Mouse (Mus musculus): ENCODE data around the gene Six6. TPM values are rescaled to one million over a fixed set of nuclear protein-coding genes. Genes with fewer than 3 reads are reported as not detected.

The Six6 gene
- total and polyA plus RNA-seq, 3 experiments: not detected

- no peak overlapping the region for H3K9ac ChIP-seq (ENCODE audit: control insufficient read depth, low read depth, low read length, poor library complexity, severe bottlenecking)
- no peaks in the 10 kb centered on the region for H3K36me3 ChIP-seq (ENCODE audit: control insufficient read depth in 1 of 2, insufficient read depth in 2 of 2, low read length in 2 of 2)
- TF ChIP-seq ZMIZ1 (IDR thresholded peaks at IDR 0.05; ENCODE audit: low read depth, low read length) (no peak), RCOR1 (IDR thresholded peaks at IDR 0.05; ENCODE audit: low read depth, low read length) (no peak), CTCF (IDR thresholded peaks at IDR 0.05 in 2 of 3, conservative IDR thresholded peaks at IDR 0.05 in 1 of 3; ENCODE audit: control insufficient read depth in 1 of 3, insufficient read depth in 1 of 3, low read depth in 2 of 3, low read length in 3 of 3, poor library complexity in 1 of 3, severe bottlenecking in 1 of 3) (no peak), CHD1 (IDR thresholded peaks at IDR 0.05; ENCODE audit: low read depth, low read length) (no peak), SIN3A (IDR thresholded peaks at IDR 0.05; ENCODE audit: low read length) (no peak), TBP (IDR thresholded peaks at IDR 0.05; ENCODE audit: low read depth, low read length) (no peak), MXI1 (IDR thresholded peaks at IDR 0.05; ENCODE audit: low read depth, low read length) (no peak), USF2 (IDR thresholded peaks at IDR 0.05; ENCODE audit: borderline replicate concordance in 1 of 2, insufficient read depth in 1 of 2, low read depth in 1 of 2, low read length in 2 of 2) (no peak), ZKSCAN1 (IDR thresholded peaks at IDR 0.05; ENCODE audit: low read depth, low read length) (no peak), HCFC1 (IDR thresholded peaks at IDR 0.05; ENCODE audit: low read depth, low read length) (no peak), TCF12 (IDR thresholded peaks at IDR 0.05; ENCODE audit: low read depth, low read length) (no peak), MAX (IDR thresholded peaks at IDR 0.05; ENCODE audit: low read length) (no peak), ELF1 (IDR thresholded peaks at IDR 0.05; ENCODE audit: low read depth, low read length) (no peak), MAFK (IDR thresholded peaks at IDR 0.05; ENCODE audit: borderline replicate concordance, low read depth, low read length) (no peak), POLR2A (IDR thresholded peaks at IDR 0.05; ENCODE audit: control insufficient read depth in 1 of 2, insufficient read depth in 1 of 2, low read depth in 1 of 2, low read length in 2 of 2, poor library complexity in 1 of 2) (no peak), SMC3 (IDR thresholded peaks at IDR 0.05; ENCODE audit: low read depth, low read length) (no peak), POLR2AphosphoS5 (IDR thresholded peaks at IDR 0.05; ENCODE audit: borderline replicate concordance, low read depth, low read length) (no peak)
- no peak overlapping the region for H3K4me3 ChIP-seq (ENCODE audit: control insufficient read depth in 1 of 2, insufficient read depth in 1 of 2, low read depth in 2 of 2, low read length in 2 of 2)
- H3K27ac ChIP-seq (ENCODE audit: control insufficient read depth, low read depth, low read length): no peak overlapping the region
- H3K4me1 ChIP-seq (ENCODE audit: control insufficient read depth in 1 of 2, insufficient read depth in 2 of 2, low read length in 2 of 2): no peaks in the 10 kb centered on the region
- no peaks in the 10 kb centered on the region for H3K9me3 ChIP-seq (replicated peaks; ENCODE audit: insufficient read depth, low read length)
- no peak for DNase-seq (ENCODE audit: low read depth, low spot score)
- no peaks in the 10 kb centered on the region for H3K79me2 ChIP-seq (ENCODE audit: control insufficient read depth, insufficient read depth, low read length, poor library complexity)
- H3K27me3 ChIP-seq (ENCODE audit: control insufficient read depth in 1 of 2, insufficient read depth in 2 of 2, low read length in 2 of 2): peaks cover 3 to 12% of the 10 kb centered on the region in 2 experiments; a peak in 3 of 4 replicates
Measured at GRCm38 (mm10) chr12:72958446-72958845, 18.8 kb downstream of the Six6 start.

GRCm38 (mm10) chr12:72962761-72963160 lies 23.1 kb downstream of the Six6 start:
- no peaks in the 10 kb centered on the region for H3K36me3 ChIP-seq (ENCODE audit: control insufficient read depth in 1 of 2, insufficient read depth in 2 of 2, low read length in 2 of 2)
- H3K4me3 ChIP-seq (ENCODE audit: control insufficient read depth in 1 of 2, insufficient read depth in 1 of 2, low read depth in 2 of 2, low read length in 2 of 2): no peak overlapping the region
- H3K9me3 ChIP-seq (replicated peaks; ENCODE audit: insufficient read depth, low read length): no peaks in the 10 kb centered on the region
- peak; percentile 9 for DNase-seq (ENCODE audit: low read depth, low spot score)
- peaks cover 8% of the 10 kb centered on the region in 2 experiments; a peak in 3 of 4 replicates for H3K27me3 ChIP-seq (ENCODE audit: control insufficient read depth in 1 of 2, insufficient read depth in 2 of 2, low read length in 2 of 2)
- H3K27ac ChIP-seq (ENCODE audit: control insufficient read depth, low read depth, low read length): no peak overlapping the region
- TF ChIP-seq CTCF (IDR thresholded peaks at IDR 0.05 in 2 of 3, conservative IDR thresholded peaks at IDR 0.05 in 1 of 3; ENCODE audit: control insufficient read depth in 1 of 3, insufficient read depth in 1 of 3, low read depth in 2 of 3, low read length in 3 of 3, poor library complexity in 1 of 3, severe bottlenecking in 1 of 3) (peak in 2 of 3 experiments; percentile 3 to 34; a peak in 2 of 6 replicates), MYC (IDR thresholded peaks at IDR 0.05; ENCODE audit: low read depth, low read length) (no peak), RAD21 (IDR thresholded peaks at IDR 0.05; ENCODE audit: low read depth, low read length) (peak; percentile 31), SMC3 (IDR thresholded peaks at IDR 0.05; ENCODE audit: low read depth, low read length) (peak; percentile 20; the same call in 1 of the 2 replicates), POLR2AphosphoS5 (IDR thresholded peaks at IDR 0.05; ENCODE audit: borderline replicate concordance, low read depth, low read length) (no peak), POLR2A (IDR thresholded peaks at IDR 0.05; ENCODE audit: control insufficient read depth in 1 of 2, insufficient read depth in 1 of 2, low read depth in 1 of 2, low read length in 2 of 2, poor library complexity in 1 of 2) (no peak)
- no peak overlapping the region for H3K9ac ChIP-seq (ENCODE audit: control insufficient read depth, low read depth, low read length, poor library complexity, severe bottlenecking)
- H3K4me1 ChIP-seq (ENCODE audit: control insufficient read depth in 1 of 2, insufficient read depth in 2 of 2, low read length in 2 of 2): no peaks in the 10 kb centered on the region
- H3K79me2 ChIP-seq (ENCODE audit: control insufficient read depth, insufficient read depth, low read length, poor library complexity): no peaks in the 10 kb centered on the region

Data from MEL (cell line).